Comparison of ENCODE assay signal across 9 mouse cellular contexts in genomic region chr6:118478957-118479708, GRCm38 (mm10). TPM values are rescaled to one million over a fixed set of nuclear protein-coding genes. Genes with fewer than 3 reads are reported as not detected.
DNase-seq lines count a peak whose midpoint lies in the region; ATAC-seq and TF ChIP-seq lines count a peak whose summit lies in the region.
"Had no signal": no experiment of that assay in that cellular context is flagged by ENCODE, and none has a peak within 500 bp of the region (broad histone marks: within the 10 kb centered on the region; RNA-seq: fewer than 3 reads in every experiment).

Zfp9 (minus strand) TSS chr6:118479320.

- peak within 1 kb of the TSS; percentile 93 for H3K9ac ChIP-seq in heart, embryonic 13.5 days
- H3K9ac ChIP-seq in liver, embryonic 11.5 days (ENCODE audit: low read depth, low read length) = peak within 1 kb of the TSS; percentile 69

- no peak for TF ChIP-seq CTCF in testis, adult 2 months (IDR thresholded peaks at IDR 0.05; ENCODE audit: control insufficient read depth, insufficient read depth, insufficient replicate concordance, low read depth, low read length)

- H3K36me3 ChIP-seq in heart, embryonic 13.5 days = peaks cover 28% of the 10 kb centered on the region
- no peaks in the 10 kb centered on the region for H3K36me3 ChIP-seq in liver, embryonic 11.5 days (ENCODE audit: control insufficient read depth, insufficient read depth, low read length)
- no peaks in the 10 kb centered on the region for H3K36me3 ChIP-seq in testis, adult 2 months (ENCODE audit: control insufficient read depth, insufficient read depth, low read length)

- TF ChIP-seq POLR2A in testis, adult 2 months (IDR thresholded peaks at IDR 0.05; ENCODE audit: control insufficient read depth, low read depth, low read length) = peak; percentile 54; the same call in 1 of the 2 replicates

- peak within 1 kb of the TSS; percentile 82 for H3K27ac ChIP-seq in heart, embryonic 13.5 days (replicated peaks)
- peak within 1 kb of the TSS; percentile 16; the same call in 1 of the 2 replicates for H3K27ac ChIP-seq in liver, embryonic 11.5 days (ENCODE audit: low read depth, low read length)
- 0 out of 2 replicates have a peak within 1 kb of the TSS, but pooled peaks have one; percentile 32 for H3K27ac ChIP-seq in testis, adult 2 months (ENCODE audit: control insufficient read depth, insufficient read depth, low read depth, low read length)

- no peaks in the 10 kb centered on the region for H3K9me3 ChIP-seq in heart, embryonic 13.5 days
- H3K9me3 ChIP-seq in liver, embryonic 11.5 days (ENCODE audit: control insufficient read depth, low read length) = no peaks in the 10 kb centered on the region

- DNase-seq in 3134 (ENCODE audit: extremely low read depth, insufficient read length, low spot score) = peak; percentile 90
- peak; percentile 96 for DNase-seq in brain, adult 2 months (ENCODE audit: low read depth, low spot score)
- DNase-seq in fibroblast of lung, adult 2 months (ENCODE audit: low read depth) = peak; percentile 58
- DNase-seq in kidney, postnatal 10 days = peak; percentile 90
- peak; percentile 72 for DNase-seq in liver, embryonic 11.5 days (ENCODE audit: low spot score)
- DNase-seq in neural tube, embryonic 10.5 days (ENCODE audit: extremely low spot score, low spot score) = peak; percentile 82

- no peaks in the 10 kb centered on the region; the same call in 1 of the 2 replicates for H3K27me3 ChIP-seq in heart, embryonic 13.5 days (replicated peaks)
- H3K27me3 ChIP-seq in liver, embryonic 11.5 days (replicated peaks; ENCODE audit: control insufficient read depth, insufficient read depth, low read length) = 0 out of 2 replicates have a peak, but pooled peaks cover 7% of the 10 kb centered on the region
- H3K27me3 ChIP-seq in testis, adult 2 months (ENCODE audit: control insufficient read depth, insufficient read depth, low read length) = 0 out of 2 replicates have a peak, but pooled peaks cover 2% of the 10 kb centered on the region
- H3K27me3 ChIP-seq: CH12.LX had no signal

- H3K4me2 ChIP-seq in heart, embryonic 13.5 days = peak within 1 kb of the TSS; percentile 80
- peak within 1 kb of the TSS; percentile 79 for H3K4me2 ChIP-seq in liver, embryonic 11.5 days

- under 1% methylated on average over 47 of the region's 57 CpGs for WGBS in heart, embryonic 13.5 days
- WGBS in liver, embryonic 11.5 days = 2% methylated on average over 46 of the region's 57 CpGs

- H3K4me1 ChIP-seq in heart, embryonic 13.5 days = peaks cover 19% of the 10 kb centered on the region
- H3K4me1 ChIP-seq in liver, embryonic 11.5 days (replicated peaks; ENCODE audit: control insufficient read depth, insufficient read depth, low read length) = no peaks in the 10 kb centered on the region
- H3K4me1 ChIP-seq in testis, adult 2 months (ENCODE audit: control insufficient read depth, insufficient read depth, low read length) = no peaks in the 10 kb centered on the region

- peak within 1 kb of the TSS; percentile 75 for H3K4me3 ChIP-seq in heart, embryonic 13.5 days
- H3K4me3 ChIP-seq in liver, embryonic 11.5 days (ENCODE audit: low read depth, low read length) = peak within 1 kb of the TSS; percentile 57
- peak within 1 kb of the TSS; percentile 70 for H3K4me3 ChIP-seq in testis, adult 2 months (ENCODE audit: control insufficient read depth, low read depth, low read length)

- peak; percentile 78 for ATAC-seq in heart, embryonic 13.5 days (ENCODE audit: extremely low read depth, insufficient number of reproducible peaks, low FRiP score, low TSS enrichment)
- ATAC-seq in liver, embryonic 11.5 days (replicated peaks; ENCODE audit: low FRiP score) = peak; percentile 88

RNA-seq across cellular contexts. Expression of gene Zfp9, which starts in this region (rescaled TPM):
- polyA plus RNA-seq in heart, embryonic 13.5 days (2015; fragmentation: Nextera tagmentation; extraction: Ambion mirVana) = 6.5 and 6.9 TPM in 2 replicates
- 5.6 TPM in 2 replicates for polyA plus RNA-seq in liver, embryonic 11.5 days (2014; fragmentation: Nextera tagmentation; extraction: Ambion mirVana)
- 0.32 and 0.44 TPM in 2 replicates for polyA plus RNA-seq in testis, adult 2 months (2012; rRNA removed)

Comparison
In these comparisons a context has a peak if more than half of its experiments do, and no peak if none do; other contexts are left out.
1. Peak in every context shown above with its lines: DNase-seq, ATAC-seq, H3K4me3 ChIP-seq and H3K27ac ChIP-seq.
2. H3K27ac ChIP-seq: peak in every context shown above with its lines; median percentile 82 in heart, embryonic 13.5 days; 32 in testis, adult 2 months; 16 in liver, embryonic 11.5 days.